Mouse (Mus musculus): ENCODE data around the gene Syne1. TPM values are rescaled to one million over a fixed set of nuclear protein-coding genes. Genes with fewer than 3 reads are reported as not detected.
A peak's percentile ranks its signal among the peaks of the same experiment; 100 is the strongest.
"Not testable (repeated sequence)": the region's sequence is repeated elsewhere in the genome, so short reads cannot be mapped to it uniquely, and the experiment has no call there.

Syne1 gene
- total RNA-seq, 2 experiments from 2014 or later, result 247 to 308 TPM

DNA sequence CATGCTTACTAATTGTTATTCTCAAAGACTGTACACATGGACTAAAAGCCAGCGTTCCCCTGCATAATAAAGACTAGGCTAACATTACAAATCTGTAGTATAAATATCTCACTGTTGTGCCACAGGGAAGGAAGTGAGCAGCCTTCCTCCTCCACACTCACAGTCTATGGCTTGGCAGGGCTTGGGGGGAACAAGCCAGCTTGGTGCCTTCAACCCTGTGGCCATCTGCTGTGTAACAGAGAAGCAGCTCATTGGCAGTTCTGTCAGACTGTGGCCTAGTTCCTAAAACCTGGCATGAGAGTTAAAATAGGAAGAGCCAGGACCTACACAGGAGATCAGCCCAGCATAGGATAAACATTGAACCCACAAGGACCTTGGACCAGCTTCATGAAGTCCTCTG, 23.0 kb downstream of the Syne1 start:
- DNase-seq (ENCODE audit: low spot score in 2 of 2), result peak; percentile 19 to 41
- intact Hi-C loops (cut with DNase I), result no loop called here

GRCm38 (mm10) chr10:5527634-5528033, 23.6 kb downstream of the Syne1 start:
- no peak for DNase-seq (ENCODE audit: low spot score in 2 of 2)
- intact Hi-C loops (cut with DNase I), result no loop called here

GRCm38 (mm10) chr10:5522904-5523303, 28.4 kb downstream of the Syne1 start:
- DNase-seq (ENCODE audit: low spot score in 2 of 2), result no peak
- intact Hi-C loops (cut with DNase I), result no loop called here

DNA sequence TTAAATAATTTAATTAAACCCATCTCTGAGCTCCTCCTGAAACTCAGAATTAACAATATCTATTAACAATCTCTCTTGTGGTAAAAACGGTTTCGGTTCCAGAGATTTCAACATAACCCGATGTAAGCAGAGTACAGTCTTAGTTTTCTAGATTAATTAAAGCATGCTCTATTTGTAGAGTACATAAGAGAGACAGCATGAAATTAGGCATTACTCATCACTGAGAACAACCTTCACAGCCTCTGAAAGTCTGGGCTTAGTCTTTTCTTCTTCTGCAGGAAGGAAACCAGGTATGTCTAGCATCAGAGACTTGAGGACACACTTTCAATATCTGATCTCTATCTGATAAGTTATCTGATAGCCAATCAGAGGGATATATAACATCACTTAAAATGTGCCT, 29.0 kb downstream of the Syne1 start:
- DNase-seq (ENCODE audit: low spot score in 2 of 2), result no peak
- intact Hi-C loops (cut with DNase I), result no loop called here

GRCm38 (mm10) chr10:5520695-5521094, 30.6 kb downstream of the Syne1 start:
- DNase-seq (ENCODE audit: low spot score in 2 of 2), result no peak
- intact Hi-C loops (cut with DNase I), result no loop called here

DNA sequence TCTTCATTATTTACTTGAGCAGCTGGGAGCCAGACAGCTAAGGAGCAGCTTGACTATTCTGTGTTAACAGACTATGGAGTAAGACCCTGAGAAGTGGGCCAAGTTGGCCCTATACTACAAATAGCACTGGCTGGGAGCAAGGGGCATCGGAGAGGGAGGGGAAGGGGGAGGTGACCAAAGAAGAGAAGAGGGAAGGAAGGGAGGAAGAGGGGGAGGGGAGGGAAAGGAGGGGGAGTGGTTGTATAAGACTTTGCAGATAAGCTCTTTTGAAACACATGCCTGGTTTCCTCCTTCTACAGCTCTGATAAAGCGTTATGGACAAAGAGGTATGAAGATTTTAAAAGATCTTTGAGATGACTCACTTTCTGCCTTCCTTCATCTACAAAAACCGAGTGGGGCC, 36.0 kb downstream of the Syne1 start:
- DNase-seq (ENCODE audit: low spot score in 2 of 2), result no peak
- intact Hi-C loops (cut with DNase I), result no loop called here

GRCm38 (mm10) chr10:5514134-5514533, 37.1 kb downstream of the Syne1 start:
- intact Hi-C loops (cut with DNase I), result no loop called here
- DNase-seq (ENCODE audit: low spot score in 2 of 2), result no peak

- DNase-seq (ENCODE audit: low spot score in 2 of 2), result no peak
- intact Hi-C loops (cut with DNase I), result no loop called here
Measured at GRCm38 (mm10) chr10:5512285-5512684, 39.0 kb downstream of the Syne1 start.

DNA sequence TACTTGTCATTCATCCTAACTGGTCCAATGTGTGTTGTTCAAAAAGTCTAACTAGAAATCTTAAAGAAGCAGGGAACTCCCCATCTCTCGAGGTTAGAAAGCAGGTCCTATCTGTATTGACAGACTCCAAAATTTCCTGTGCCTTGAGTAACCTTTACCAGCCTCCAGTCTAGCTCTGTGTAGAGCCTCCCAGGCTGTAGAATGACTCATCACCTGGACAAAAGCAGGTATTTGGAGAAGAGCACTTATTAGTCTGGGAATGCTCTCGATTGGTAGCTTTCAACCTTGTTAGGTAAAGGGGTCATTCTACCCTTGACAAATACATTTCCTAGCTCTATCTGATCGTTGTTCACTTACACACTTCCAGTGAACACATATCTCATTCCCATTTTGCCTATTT, 39.9 kb downstream of the Syne1 start:
- intact Hi-C loops (cut with DNase I), result no loop called here

GRCm38 (mm10) chr10:5507478-5507877, 43.8 kb downstream of the Syne1 start:
- intact Hi-C loops (cut with DNase I), result no loop called here

More for the DNA sequence above, 39.9 kb downstream of the Syne1 start:
- no peak for DNase-seq (ENCODE audit: low spot score in 2 of 2)

DNA sequence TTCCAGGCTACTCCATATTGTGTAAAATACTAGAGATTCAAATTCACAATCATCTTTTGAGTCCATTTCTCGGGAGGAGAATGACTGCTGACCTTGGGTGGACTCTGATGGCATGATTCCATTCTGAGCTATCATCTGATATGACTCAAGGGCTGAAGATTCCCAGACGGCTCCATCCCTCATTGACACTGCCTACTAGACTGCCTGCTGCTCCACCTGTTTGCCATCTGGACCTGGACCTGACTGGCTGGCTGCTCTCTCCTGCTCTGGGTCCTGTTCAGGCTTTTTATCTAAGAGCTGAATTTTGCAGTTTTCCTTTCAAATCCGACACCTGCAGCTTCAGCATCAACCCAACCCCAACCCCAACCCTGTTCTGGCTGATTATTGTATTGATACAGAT, 46.5 kb downstream of the Syne1 start:
- intact Hi-C loops (cut with DNase I), result no loop called here
- DNase-seq (ENCODE audit: low spot score in 2 of 2), result no peak

More at GRCm38 (mm10) chr10:5507478-5507877, 43.8 kb downstream of the Syne1 start:
- no peak for DNase-seq (ENCODE audit: low spot score in 2 of 2)

GRCm38 (mm10) chr10:5503909-5504308, 47.4 kb downstream of the Syne1 start:
- intact Hi-C loops (cut with DNase I), result no loop called here
- DNase-seq (ENCODE audit: low spot score in 2 of 2), result no peak

GRCm38 (mm10) chr10:5499684-5500369, 51.5 kb downstream of the Syne1 start:
- DNase-seq (ENCODE audit: low spot score in 2 of 2), result peak in 1 of 2 experiments; percentile 54
- intact Hi-C loops (cut with DNase I), result not testable (repeated sequence)

- DNase-seq (ENCODE audit: low spot score in 2 of 2), result no peak
- intact Hi-C loops (cut with DNase I), result no loop called here
Measured at GRCm38 (mm10) chr10:5497859-5498258, 53.4 kb downstream of the Syne1 start.

DNA sequence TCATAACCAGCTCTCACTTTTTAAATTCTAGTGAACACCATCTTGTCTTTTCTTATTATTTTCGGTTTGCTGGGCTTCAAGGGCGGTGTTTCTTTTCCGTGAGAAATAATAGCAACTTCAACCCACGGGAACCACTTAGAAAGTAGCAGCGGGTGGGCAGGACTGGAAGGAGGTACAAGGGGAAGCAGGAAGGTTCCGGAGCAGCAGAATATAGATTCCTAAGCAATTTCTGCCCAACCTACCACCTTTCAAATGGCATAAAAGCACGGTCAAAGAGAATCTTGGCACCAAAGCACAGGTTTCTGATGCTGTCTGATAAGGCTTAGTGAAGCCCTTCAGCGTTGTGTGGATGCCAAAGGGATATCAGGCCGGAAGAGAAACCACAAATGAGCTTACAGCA, 60.2 kb downstream of the Syne1 start:
- peak in 1 of 2 experiments; percentile 25 for DNase-seq (ENCODE audit: low spot score in 2 of 2)
- intact Hi-C loops (cut with DNase I), result no loop called here

DNA sequence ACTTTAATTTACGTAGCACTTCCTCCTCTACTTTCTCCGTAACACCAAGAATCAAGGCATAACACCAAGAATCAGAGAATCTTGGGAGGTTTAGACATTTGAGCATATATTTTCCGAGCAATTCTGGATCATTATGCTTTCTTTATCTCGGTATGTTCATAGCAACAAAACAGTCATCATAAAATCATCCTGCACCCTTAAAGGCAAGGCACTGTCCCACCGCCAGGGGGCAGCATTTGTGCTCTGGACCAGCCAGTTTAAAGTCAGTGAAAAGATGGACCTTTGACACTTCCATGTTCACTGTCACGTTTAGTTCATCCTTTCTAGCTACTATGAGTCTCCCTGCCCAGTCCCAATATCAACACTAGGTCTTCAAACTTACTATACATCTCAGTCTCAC, 61.3 kb downstream of the Syne1 start:
- intact Hi-C loops (cut with DNase I), result no loop called here
- DNase-seq (ENCODE audit: low spot score in 2 of 2), result peak in 1 of 2 experiments; percentile 44

DNA sequence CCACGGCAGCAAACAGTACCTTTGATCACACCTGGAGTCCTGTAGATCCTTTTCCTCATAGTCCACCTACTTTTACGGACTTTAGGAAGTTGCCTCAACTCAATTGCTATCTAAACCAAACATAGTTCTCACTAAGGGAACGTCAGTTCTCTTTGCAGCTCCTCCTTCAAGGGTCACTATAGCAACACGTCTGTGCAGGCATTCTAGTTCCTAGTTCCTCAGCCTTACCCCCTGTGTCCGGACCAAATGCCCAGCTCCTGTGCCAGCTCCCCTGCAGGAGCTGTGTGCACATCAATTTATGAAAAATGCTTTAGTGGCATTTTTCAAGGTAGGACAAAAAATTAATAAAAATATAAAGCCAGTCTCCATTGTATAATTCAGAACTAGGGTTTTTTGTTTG, 63.2 kb downstream of the Syne1 start:
- no peak for DNase-seq (ENCODE audit: low spot score in 2 of 2)
- intact Hi-C loops (cut with DNase I), result no loop called here

DNA sequence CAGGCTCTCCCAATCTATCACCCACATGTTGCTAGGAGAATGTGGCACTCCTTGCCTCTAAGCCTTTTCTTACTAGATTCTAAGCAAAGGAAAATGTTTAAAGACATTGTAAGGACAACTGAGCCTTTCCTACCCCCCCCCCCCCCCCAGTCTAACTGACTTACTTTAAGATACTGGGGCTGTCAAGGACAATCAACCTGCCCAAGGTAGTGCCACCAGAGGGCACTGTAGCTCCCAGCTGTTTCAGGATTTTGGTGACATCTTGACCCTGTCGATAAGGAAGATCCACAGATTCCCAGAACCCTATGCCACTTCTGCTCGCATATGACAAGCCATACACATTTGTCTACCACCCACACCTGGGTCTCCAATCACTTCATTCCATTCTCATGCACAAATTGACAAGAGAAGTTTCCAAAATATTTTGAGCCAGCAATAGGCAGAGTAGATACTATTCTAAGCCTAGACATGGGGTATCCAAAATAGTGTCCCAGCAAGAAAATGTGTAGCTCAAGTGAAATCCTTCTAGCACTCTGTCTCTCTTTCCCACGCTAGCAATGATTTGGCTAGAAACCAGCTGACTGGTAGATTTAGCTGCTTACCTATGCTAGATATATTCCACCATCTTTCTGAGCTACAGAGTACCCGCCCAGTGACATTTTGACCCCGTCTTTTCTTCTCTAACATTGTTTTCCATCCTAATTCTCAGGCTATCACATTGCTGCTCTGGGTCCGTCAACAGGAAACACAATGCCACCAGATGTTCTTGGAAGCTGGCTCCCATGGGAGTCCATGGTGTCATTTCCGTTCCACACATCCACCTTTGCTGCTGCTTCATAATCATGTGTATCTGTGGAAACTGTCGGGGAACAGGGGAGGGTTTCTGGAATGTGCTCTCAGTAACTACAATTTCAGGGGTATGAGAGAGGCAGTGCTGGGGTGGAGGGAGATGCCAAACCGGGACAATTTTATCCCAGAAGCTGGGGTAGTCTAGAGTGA, 70.4 kb downstream of the Syne1 start:
- DNase-seq (ENCODE audit: low spot score in 2 of 2), result no peak
- intact Hi-C loops (cut with DNase I), result loop anchor here (2.0 kb wide), 1 partner anchor 70 kb away; the partner anchor contains the start of gene Syne1

GRCm38 (mm10) chr10:5480097-5480496, 71.2 kb downstream of the Syne1 start:
- intact Hi-C loops (cut with DNase I), result loop anchor here (2.0 kb wide), 1 partner anchor 71 kb away; the partner anchor contains the start of gene Syne1

DNA sequence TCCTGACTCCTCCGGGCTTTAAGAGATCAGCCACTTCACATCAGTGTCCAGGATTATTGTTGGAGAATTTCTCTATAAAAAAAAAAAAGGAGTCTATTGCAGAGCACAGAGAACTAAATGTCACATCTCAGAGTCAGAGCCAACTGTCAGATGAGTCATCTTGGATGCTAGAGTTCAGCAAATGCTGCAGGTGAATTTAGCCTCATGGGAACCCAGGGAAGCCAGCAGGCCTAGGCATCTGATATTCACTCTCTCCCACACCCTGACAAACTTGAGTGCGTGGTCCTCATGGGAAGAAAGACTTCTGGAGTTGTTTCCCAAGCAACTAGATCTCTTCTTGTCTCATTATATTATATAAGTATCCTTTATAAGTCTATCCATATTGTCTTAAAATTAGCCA, 82.6 kb downstream of the Syne1 start:
- intact Hi-C loops (cut with DNase I), result no loop called here
- no peak for DNase-seq (ENCODE audit: low spot score in 2 of 2)

More at GRCm38 (mm10) chr10:5480097-5480496, 71.2 kb downstream of the Syne1 start:
- DNase-seq (ENCODE audit: low spot score in 2 of 2), result peak; percentile 58 to 65

Data from left cerebral cortex, postnatal 14 days (tissue).